Mouse (Mus musculus): Measurements from ENCODE around the gene Ripor2.

GRCm38 (mm10) chr13:24648668-24649067 lies 66.7 kb downstream of the Ripor2 start:
- TF ChIP-seq CTCF (IDR thresholded peaks at IDR 0.05; ENCODE audit: borderline replicate concordance, control insufficient read depth, extremely low read depth, insufficient read depth, low read length, poor library complexity) (no peak), POLR2A (IDR thresholded peaks at IDR 0.05; ENCODE audit: control insufficient read depth, extremely low read depth, insufficient read depth, low read length, poor library complexity) (no peak)
